Comparison of ENCODE assay signal across 8 mouse cellular contexts in genomic region chr8:108887256-108887615, GRCm38 (mm10).
A peak's percentile ranks its signal among the peaks of the same experiment; 100 is the strongest.
DNase-seq lines count a peak whose midpoint lies in the region; ATAC-seq and TF ChIP-seq lines count a peak whose summit lies in the region.

No protein-coding gene starts in this region.

- H3K27me3 ChIP-seq in heart, embryonic 10.5 days (ENCODE audit: insufficient read depth, poor library complexity, severe bottlenecking) = no peaks in the 10 kb centered on the region
- no peaks in the 10 kb centered on the region for H3K27me3 ChIP-seq in heart, adult 2 months (ENCODE audit: control insufficient read depth, insufficient read depth, low read length)
- H3K27me3 ChIP-seq in hindbrain, embryonic 13.5 days = 0 out of 2 replicates have a peak, but pooled peaks cover 2% of the 10 kb centered on the region
- H3K27me3 ChIP-seq in midbrain, embryonic 15.5 days (replicated peaks) = no peaks in the 10 kb centered on the region

- no peaks in the 10 kb centered on the region for H3K36me3 ChIP-seq in heart, embryonic 10.5 days
- no peaks in the 10 kb centered on the region for H3K36me3 ChIP-seq in heart, adult 2 months (ENCODE audit: control insufficient read depth, insufficient read depth, low read length)
- H3K36me3 ChIP-seq in hindbrain, embryonic 13.5 days = no peaks in the 10 kb centered on the region
- H3K36me3 ChIP-seq in midbrain, embryonic 15.5 days (replicated peaks) = no peaks in the 10 kb centered on the region

- H3K4me3 ChIP-seq in heart, embryonic 10.5 days = peak overlapping the region; percentile 45; the same call in 1 of the 2 replicates
- H3K4me3 ChIP-seq in heart, adult 2 months = no peak overlapping the region
- H3K4me3 ChIP-seq in hindbrain, embryonic 13.5 days = no peak overlapping the region
- no peak overlapping the region for H3K4me3 ChIP-seq in midbrain, embryonic 15.5 days

- 87% methylated on average over 14 of the region's 14 CpGs for WGBS in heart, embryonic 10.5 days
- WGBS in heart, adult 2 months = 82% methylated on average over 14 of the region's 14 CpGs
- 64% methylated on average over 14 of the region's 14 CpGs for WGBS in hindbrain, embryonic 13.5 days
- 67% methylated on average over 14 of the region's 14 CpGs for WGBS in midbrain, embryonic 15.5 days

- peak; percentile 6; the same call in 1 of the 2 replicates for ATAC-seq in hindbrain, embryonic 13.5 days (ENCODE audit: low FRiP score)
- no peak for ATAC-seq in midbrain, embryonic 15.5 days (replicated peaks)

- intact Hi-C loops in heart, adult 2 months (cut with DNase I) = loop anchor here (10.0 kb wide), 1 partner anchor 172 kb away; no protein-coding TSS in a partner anchor

- H3K27ac ChIP-seq in heart, embryonic 10.5 days = peak overlapping the region; percentile 78
- H3K27ac ChIP-seq in heart, adult 2 months = no peak overlapping the region
- peak overlapping the region; percentile 73 for H3K27ac ChIP-seq in hindbrain, embryonic 13.5 days
- H3K27ac ChIP-seq in midbrain, embryonic 15.5 days = peak overlapping the region; percentile 59

- TF ChIP-seq POLR2A in heart, adult 2 months (IDR thresholded peaks at IDR 0.05; ENCODE audit: insufficient read depth, low read depth, low read length) = no peak

- H3K4me1 ChIP-seq in heart, embryonic 10.5 days = peaks cover 47% of the 10 kb centered on the region
- peaks cover 3% of the 10 kb centered on the region; the same call in 1 of the 2 replicates for H3K4me1 ChIP-seq in heart, adult 2 months (ENCODE audit: control insufficient read depth, insufficient read depth, low read length)
- peaks cover 73% of the 10 kb centered on the region for H3K4me1 ChIP-seq in hindbrain, embryonic 13.5 days (replicated peaks)
- peaks cover 57% of the 10 kb centered on the region for H3K4me1 ChIP-seq in midbrain, embryonic 15.5 days

- TF ChIP-seq EP300 in heart, adult 2 months (IDR thresholded peaks at IDR 0.05; ENCODE audit: insufficient read depth, low read depth, low read length) = no peak

- TF ChIP-seq CTCF in heart, adult 2 months (IDR thresholded peaks at IDR 0.05) = no peak

- peak overlapping the region; percentile 37; the same call in 1 of the 2 replicates for H3K4me2 ChIP-seq in hindbrain, embryonic 13.5 days
- H3K4me2 ChIP-seq in midbrain, embryonic 15.5 days = peak overlapping the region; percentile 34

- H3K9me3 ChIP-seq in heart, embryonic 10.5 days = no peaks in the 10 kb centered on the region
- H3K9me3 ChIP-seq in hindbrain, embryonic 13.5 days = no peaks in the 10 kb centered on the region
- no peaks in the 10 kb centered on the region for H3K9me3 ChIP-seq in midbrain, embryonic 15.5 days

- H3K79me2 ChIP-seq in heart, adult 2 months (replicated peaks; ENCODE audit: control insufficient read depth, insufficient read depth, low read length) = no peaks in the 10 kb centered on the region; the same call in 1 of the 2 replicates

- DNase-seq in heart, embryonic 10.5 days (ENCODE audit: low spot score) = no peak
- no peak for DNase-seq in heart, adult 2 months
- peak; percentile 72 for DNase-seq in CD4-positive helper T cell, adult 2 months (ENCODE audit: low read depth, low spot score)
- no peak for DNase-seq in yolk sac, embryonic 10.5 days (ENCODE audit: low spot score)
- DNase-seq in right cerebral cortex, postnatal 25 days = no peak
- no peak for DNase-seq in embryo, embryonic 10.5 days (ENCODE audit: low spot score)

- no peak overlapping the region for H3K9ac ChIP-seq in heart, adult 2 months (ENCODE audit: low read depth, low read length)
- H3K9ac ChIP-seq in hindbrain, embryonic 13.5 days = no peak overlapping the region
- H3K9ac ChIP-seq in midbrain, embryonic 15.5 days = no peak overlapping the region
